Mouse (Mus musculus): Measurements from ENCODE around the gene Cd200.

Cd200 gene

GRCm38 (mm10) chr16:45408425-45409063 is at the start of gene Cd200:
Cd200 (minus strand) TSS chr16:45409053.
- in situ Hi-C loops (cut with MboI, MseI), result loop anchor here (10.0 kb wide), 2 partner anchors 174 to 214 kb away; no protein-coding TSS in a partner anchor

DNA sequence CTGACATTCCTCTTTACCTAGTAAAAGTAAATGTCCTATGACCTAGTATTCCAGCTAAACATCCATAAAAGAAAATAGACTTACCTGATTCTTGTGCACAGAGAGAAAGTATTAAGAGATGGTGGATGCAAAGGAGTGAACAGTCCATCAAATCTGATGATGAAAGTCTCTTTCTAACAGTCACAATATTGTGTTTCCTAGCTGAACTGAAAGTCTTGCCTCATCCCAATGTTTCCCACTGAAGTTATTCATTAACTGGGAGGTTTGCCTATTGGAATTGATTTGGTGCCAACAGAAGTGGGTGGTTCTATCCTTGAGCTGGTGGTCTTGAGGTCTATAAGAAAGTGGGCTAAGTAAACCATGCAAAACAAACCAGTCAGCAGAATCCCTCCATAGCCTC is 45.9 kb upstream of the Cd200 start:
- in situ Hi-C loops (cut with MboI, MseI), result no loop called here

DNA sequence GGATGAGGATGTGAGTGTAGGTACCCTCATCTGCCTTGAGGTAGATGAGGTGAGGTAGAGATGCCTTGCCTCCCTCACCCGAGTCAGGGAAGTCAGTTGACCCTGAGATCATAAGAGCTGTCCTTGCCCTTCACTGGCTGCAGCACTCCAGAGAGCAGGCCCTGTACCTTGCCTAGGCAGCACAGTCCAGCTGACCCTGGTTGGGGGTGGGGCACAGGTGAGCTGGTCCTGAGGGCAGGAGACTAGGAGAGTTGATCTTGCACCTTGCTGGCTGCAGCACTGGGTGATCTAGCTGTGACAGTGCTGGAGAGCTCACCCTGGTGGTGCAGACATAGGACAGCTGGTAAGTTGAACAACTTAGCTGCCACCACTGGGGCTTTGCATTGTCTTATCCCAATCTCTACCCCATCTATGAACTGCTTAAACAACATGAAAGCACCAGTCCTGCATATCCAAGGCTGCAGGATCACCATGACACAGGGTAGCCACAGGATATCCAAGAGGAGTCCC is 28.4 kb upstream of the Cd200 start:
- in situ Hi-C loops (cut with MboI, MseI), result loop anchor here (10.0 kb wide), 1 partner anchor 832 kb away; no protein-coding TSS in a partner anchor

GRCm38 (mm10) chr16:45435591-45435990 is 26.7 kb upstream of the Cd200 start:
- in situ Hi-C loops (cut with MboI, MseI), result loop anchor here (10.0 kb wide), 1 partner anchor 831 kb away; no protein-coding TSS in a partner anchor

GRCm38 (mm10) chr16:45427651-45428050 is 18.8 kb upstream of the Cd200 start:
- in situ Hi-C loops (cut with MboI, MseI), result no loop called here

- in situ Hi-C loops (cut with MboI, MseI), result no loop called here
Observed at GRCm38 (mm10) chr16:45413497-45413896, 4.6 kb upstream of the Cd200 start.

DNA sequence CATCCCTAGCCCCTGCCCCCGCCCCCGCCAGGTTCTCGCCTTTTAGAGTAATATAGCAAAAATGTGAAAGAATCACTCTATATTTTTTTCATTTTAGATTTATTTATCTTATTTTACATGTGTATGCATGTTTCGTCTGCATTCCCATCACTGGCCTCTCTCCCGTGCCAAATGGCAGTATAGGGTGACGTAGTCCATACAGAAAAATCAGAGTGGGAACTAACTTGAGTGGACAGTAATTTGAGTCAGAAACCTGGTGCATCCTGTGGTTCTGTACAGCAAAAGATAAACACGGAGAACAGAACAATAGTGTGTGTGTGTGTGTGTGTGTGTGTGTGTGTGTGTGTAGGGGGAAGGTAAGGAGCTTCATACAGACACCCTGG is 202 bp upstream of the Cd200 start:
- in situ Hi-C loops (cut with MboI, MseI), result loop anchor here (10.0 kb wide), 2 partner anchors 174 to 214 kb away; no protein-coding TSS in a partner anchor

- in situ Hi-C loops (cut with MboI, MseI), result loop anchor here (10.0 kb wide), 2 partner anchors 173 to 213 kb away; no protein-coding TSS in a partner anchor
Observed at GRCm38 (mm10) chr16:45407645-45408400, 1.0 kb downstream of the Cd200 start.

DNA sequence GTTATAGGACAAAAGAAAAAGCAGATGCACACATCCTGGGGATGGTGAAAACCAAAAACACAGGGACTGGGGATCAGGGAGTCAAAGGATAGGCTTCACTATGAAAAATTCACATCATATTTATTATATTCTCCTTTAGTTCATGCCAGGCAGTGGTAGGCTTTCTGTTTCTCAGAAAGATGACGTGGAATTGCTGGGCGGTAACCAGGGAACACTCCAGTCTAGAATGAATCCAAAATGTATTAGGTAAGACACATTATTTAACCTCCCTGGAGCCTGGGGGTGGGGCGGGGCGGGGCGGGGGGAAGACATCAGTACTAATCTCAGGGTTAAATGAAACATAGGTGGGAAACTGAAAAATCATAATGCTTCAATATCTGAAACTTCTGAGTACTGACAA is 1.8 kb downstream of the Cd200 start:
- in situ Hi-C loops (cut with MboI, MseI), result loop anchor here (10.0 kb wide), 2 partner anchors 172 to 212 kb away; no protein-coding TSS in a partner anchor

DNA sequence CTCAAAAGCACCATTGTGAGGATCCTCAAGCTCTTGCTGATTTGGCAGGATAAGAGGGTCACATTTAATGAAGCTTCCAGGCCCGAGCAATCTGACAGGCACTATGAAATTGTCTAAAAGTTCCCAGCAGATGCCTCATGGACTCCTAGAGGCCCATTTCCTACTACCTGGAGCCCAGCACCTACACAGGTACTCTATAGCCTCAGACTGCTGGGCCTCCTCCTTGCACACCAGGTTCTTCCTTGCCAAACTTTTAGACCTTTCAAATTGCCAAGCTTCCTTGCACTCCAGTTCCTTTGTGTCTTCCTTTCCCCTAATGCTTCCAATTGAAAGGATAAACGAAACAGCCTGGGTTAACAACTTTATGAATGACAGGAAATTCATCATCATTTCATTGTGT is 5.9 kb downstream of the Cd200 start:
- in situ Hi-C loops (cut with MboI, MseI), result loop anchor here (10.0 kb wide), 2 partner anchors 168 to 208 kb away; no protein-coding TSS in a partner anchor

- in situ Hi-C loops (cut with MboI, MseI), result loop anchor here (10.0 kb wide), 2 partner anchors 167 to 207 kb away; no protein-coding TSS in a partner anchor
Observed at GRCm38 (mm10) chr16:45402036-45402435, 6.8 kb downstream of the Cd200 start.

DNA sequence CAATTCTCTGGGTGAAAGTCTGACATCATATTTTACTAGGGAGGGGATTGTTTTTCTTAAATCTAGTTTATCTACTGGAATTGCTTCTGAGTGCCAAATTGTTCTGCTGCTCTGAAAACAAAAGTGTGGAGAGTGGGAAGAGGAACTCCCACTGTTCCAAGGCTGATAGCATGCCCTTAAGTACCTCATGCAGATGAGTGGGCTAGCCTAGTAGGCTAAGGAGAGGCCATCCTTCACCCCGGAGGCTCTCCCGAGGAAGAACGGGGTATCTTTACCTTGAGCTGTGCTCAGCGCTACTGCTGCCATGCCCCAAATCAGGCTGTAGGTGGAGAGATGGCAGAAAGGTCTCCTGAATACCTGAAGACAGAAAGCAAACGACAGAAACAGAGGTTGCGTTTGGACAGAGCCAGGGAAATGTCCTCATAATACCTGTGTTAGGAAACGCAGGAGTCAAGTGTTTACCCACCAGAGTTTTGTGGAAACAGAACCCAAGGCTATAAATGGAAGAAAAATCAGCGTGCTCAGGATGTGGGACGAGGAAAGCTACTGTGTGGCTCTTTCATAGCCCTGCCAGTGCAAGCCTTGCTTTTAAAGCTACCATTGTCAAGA is 8.8 kb downstream of the Cd200 start:
- in situ Hi-C loops (cut with MboI, MseI), result loop anchor here (10.0 kb wide), 2 partner anchors 165 to 205 kb away; no protein-coding TSS in a partner anchor

DNA sequence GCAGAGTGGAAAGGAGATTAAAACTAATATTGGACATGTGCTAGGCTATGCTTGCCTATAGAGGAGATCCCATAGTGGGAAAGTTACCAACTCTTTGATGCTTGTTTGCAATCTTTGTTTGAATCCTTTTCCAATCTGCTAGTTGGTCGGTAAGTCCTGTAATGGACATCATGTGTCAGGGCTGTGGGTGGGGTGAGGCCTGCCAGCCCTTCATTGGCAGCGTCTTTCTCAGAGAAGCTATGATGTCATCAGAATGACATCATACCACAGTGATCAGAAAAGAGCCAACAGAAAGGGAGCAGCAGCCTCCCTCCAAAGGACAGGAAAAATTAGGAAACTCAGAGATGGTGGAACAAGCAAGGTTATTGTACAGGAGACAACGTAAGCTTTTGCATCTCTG is 9.4 kb downstream of the Cd200 start:
- in situ Hi-C loops (cut with MboI, MseI), result no loop called here

DNA sequence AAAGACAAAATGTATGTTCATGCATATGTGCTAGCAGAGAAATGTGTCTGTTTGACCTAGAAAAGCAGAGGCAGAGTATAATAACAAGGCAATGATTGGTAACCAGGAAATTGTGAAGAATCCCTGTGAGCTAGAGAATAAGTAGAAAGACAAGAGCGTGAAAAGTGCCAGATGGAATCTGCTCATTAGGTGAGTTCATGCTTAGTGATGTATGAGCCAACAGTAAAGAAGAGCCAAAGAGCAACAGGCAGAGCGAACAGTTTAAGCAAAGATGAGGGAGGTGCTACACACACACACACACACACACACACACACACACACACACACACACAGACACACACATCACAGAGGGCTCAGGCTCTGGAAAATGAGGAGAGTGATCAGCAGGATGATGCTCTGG is 11.4 kb downstream of the Cd200 start:
- in situ Hi-C loops (cut with MboI, MseI), result no loop called here

DNA sequence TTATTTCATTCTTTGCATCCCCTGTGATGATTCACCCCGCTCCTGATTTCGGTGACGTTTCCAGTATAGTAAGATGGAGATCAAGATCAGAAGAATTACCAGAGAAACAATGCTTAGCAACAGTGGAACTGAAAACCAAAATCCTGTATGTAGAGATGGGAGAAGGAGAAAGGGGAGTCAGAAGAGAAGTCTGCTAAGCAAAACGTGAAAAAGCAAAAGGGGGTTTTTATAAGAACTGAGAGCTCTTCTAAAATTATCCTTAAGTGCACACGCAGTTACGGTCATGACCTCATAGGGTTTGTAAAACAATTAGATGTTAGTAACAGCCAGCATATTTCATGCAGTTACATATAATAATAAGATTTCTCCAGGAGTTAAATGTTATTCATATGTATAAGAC is 16.6 kb downstream of the Cd200 start:
- in situ Hi-C loops (cut with MboI, MseI), result no loop called here

DNA sequence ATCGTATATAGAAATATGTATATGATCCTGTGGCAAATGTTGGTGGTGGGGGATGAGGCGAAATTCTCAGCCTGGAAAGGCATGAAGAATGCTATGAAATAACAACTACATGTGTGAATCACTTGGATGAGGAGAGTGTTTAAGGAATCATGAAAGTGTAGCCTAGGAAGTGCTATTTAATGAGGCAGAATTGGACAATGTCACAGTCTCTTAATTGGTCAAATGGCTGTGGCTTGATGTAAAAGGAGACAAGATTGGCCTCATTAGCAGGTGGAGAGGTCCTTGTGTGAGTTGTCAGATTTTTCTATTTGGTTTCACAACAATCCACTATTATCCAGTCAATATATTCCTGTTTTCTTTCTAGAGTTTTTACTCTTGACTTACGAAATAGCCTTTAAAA is 17.2 kb downstream of the Cd200 start:
- in situ Hi-C loops (cut with MboI, MseI), result no loop called here

- in situ Hi-C loops (cut with MboI, MseI), result no loop called here
Observed at GRCm38 (mm10) chr16:45390286-45390956, 18.4 kb downstream of the Cd200 start.

- in situ Hi-C loops (cut with MboI, MseI), result loop anchor here (5.0 kb wide), 1 partner anchor 103 kb away; no protein-coding TSS in a partner anchor
Observed at GRCm38 (mm10) chr16:45389833-45390232, 19.0 kb downstream of the Cd200 start.

GRCm38 (mm10) chr16:45389041-45389440 is 19.8 kb downstream of the Cd200 start:
- in situ Hi-C loops (cut with MboI, MseI), result loop anchor here (5.0 kb wide), 1 partner anchor 102 kb away; no protein-coding TSS in a partner anchor

- in situ Hi-C loops (cut with MboI, MseI), result no loop called here
Observed at GRCm38 (mm10) chr16:45381811-45382210, 27.0 kb downstream of the Cd200 start.

- in situ Hi-C loops (cut with MboI, MseI), result no loop called here
Observed at GRCm38 (mm10) chr16:45378959-45379358, 29.9 kb downstream of the Cd200 start.
